Mouse (Mus musculus) urinary bladder, postnatal 10 days (tissue): Measurements from ENCODE around the gene Eva1c.
"Not testable (repeated sequence)": the region's sequence is repeated elsewhere in the genome, so short reads cannot be mapped to it uniquely, and the experiment has no call there.

ENCODE experiments used
- DNase-seq: peaks from one replicate; pipeline ENCODE4 v3.0.0; 2022; ENCODE audit warnings: low spot score

Eva1c gene

GRCm38 (mm10) chr16:90826457-90826856 lies at the start of gene Eva1c:
Gene Eva1c, plus strand, starts transcription at chr16:90826719.
- DNase-seq: no peak

DNA sequence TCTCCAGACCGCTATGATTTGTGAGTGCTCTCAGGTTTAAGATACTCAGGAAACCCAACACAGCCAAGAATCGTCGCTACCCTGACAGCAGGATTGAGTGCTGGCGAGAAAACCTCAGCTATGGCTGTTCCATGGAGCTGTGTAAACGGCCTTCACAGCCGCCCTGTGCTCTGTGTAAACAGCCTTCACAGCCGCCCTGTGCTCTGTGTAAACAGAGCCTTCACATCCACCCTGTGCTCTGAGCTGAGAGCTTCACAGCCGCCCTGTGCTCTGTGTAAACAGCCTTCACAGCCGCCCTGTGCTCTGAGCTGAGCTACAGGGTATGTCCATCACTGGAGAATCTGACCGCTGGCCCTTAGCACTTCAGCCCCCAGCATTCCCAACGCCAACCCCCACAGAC lies 46.7 kb upstream of the Eva1c start:
- DNase-seq: no peak

DNA sequence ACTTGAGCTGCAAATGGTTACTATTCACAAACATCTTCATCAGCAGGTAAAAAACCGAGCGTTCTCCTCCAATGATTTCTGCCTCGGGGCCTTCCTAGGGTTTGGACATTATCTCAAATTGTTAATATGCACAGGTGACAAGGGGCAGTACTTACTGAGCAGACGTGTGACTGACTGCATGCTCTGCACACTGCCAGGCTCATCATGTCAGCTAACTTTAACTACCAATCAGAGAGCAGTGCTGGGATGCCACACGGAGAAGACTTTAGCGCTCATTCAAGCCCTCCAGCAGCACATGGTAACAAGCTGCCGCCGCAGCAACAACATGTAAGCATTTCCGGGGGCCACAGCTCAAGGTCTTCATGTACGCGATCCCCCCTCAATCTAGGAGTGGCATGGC lies 43.2 kb upstream of the Eva1c start:
- DNase-seq: no peak

DNA sequence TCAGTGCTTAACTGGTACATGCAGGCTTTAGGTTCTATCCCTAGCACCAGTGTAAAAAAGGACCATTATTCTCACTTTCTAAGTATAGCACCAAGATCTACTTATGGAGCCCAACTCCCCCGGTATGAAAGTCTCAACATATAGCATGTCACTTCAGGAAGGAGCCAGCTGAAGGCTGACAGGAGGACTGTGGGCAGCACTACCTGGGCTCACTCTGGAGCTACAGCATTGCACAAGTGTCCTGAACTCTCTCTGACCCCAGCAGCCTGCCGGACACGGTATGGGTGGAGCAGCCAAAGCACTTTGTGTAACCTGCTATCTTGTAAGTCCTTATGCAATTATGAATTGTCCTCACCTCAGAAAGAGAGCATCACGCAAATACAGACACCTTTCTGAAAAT lies 41.3 kb upstream of the Eva1c start:
- DNase-seq: no peak

DNA sequence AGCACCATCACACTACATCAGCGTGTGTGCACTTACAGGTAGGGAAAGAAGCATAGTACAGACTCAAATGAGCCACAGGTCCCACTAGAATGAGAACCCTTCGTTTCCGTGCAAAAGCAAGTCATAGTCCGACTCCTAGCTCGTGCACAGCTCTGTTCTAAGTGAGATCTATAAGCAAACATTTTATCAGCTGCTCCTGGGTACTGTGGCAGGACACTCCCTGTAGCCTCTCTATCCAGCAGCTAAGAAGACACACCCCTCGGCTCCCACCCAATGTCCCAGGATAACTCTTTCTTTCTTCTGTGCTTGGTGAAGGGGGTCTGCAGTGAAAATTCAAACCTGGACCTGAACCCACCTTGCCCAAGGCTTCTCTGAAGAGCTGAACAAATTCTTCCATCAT lies 37.9 kb upstream of the Eva1c start:
- DNase-seq: no peak

DNA sequence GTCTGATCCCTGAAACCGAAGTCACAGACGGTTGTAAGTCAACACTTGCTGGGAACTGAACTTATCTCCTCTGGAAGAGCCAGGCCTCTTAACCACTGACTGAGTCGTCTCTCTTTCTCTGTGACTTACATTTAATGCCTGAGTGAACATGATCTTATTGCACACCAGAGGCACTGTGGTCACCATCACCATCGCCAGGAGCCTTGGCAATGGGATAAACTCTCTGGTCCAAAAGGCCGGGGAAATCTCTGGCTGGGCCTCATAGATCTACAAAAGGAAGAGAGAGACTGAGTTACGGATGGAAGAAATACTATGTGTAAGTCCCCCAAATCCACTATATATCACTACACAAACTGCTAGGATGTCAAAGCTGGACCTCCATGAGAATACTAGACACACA lies 35.6 kb upstream of the Eva1c start:
- no peak for DNase-seq

DNA sequence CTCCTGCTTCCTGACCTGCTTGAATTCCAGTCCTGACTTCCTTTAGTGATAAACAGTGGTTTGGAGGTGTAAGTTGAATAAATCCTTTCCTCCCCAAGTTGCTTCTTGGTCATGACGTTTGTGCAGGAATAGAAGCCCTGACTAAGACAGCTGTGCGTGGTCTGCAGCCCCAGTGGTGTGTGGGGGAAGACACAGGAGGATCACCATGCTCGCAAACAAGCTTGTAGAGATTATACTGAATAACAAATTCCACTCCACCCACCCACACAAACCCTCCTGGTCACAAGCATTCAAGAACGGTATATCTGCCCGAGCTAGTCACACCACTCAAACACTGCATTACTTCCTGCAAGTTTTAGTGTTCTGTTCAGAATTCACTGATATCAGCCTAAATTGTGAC lies 34.5 kb upstream of the Eva1c start:
- DNase-seq: no peak

DNA sequence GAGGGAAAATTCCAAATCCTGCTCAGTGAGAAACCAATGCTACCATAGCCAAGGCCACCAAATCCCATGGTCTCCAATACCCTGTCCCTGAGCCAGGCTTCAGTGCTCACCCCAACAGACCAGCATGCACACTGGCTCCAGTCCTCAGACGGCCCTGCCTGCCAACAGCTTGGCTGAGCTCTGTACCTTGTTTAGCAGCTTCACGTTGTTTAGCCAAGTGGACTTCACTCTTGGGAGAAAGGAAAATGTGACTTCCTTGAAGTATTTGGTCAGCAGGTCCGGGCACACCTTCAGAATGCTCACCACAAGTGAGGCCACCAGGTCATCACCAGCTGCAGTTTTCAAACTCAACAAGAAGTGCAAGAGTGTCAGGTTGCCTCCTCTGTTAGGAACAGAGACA lies 34.0 kb upstream of the Eva1c start:
- DNase-seq: no peak

- DNase-seq: no peak
Observed at GRCm38 (mm10) chr16:90794708-90795107, 31.8 kb upstream of the Eva1c start.

DNA sequence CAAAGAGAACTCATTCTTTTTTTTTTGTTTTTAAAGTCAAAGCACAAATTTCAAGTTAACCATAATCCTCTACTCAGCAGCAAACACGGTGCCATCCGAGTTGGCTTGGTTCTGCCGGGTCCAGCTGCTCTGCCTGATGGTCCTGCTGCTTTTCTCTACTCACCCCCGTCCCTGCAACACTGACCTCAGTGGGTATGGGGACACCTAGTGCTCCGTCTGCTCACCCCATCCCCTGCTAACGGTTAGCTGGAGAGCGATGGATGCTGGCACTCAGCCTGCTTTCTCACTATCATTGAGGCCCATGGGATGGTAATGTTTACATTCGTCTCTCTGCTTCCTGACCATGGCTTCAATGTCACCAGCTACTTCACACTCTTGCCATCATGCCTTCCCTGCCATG lies 28.1 kb upstream of the Eva1c start:
- no peak for DNase-seq

DNA sequence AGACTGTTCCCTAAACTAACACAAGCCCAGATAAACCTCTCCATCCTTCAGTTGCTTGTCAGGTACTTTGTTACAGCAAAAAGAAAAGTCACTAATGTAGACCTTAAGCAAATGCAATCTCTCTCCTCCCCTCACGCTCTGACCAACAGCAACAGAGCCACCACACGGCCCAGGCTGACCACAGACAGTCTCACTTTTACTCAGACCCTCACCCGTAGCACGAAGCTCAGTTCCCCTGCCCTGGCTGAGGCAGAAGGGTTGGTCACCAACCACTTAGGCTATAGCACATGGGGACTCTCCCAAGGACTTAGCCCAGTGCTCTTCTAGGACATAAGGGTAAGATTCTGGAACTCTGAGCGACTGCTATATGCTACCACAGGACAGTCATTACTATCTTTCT lies 27.7 kb upstream of the Eva1c start:
- DNase-seq: no peak

DNA sequence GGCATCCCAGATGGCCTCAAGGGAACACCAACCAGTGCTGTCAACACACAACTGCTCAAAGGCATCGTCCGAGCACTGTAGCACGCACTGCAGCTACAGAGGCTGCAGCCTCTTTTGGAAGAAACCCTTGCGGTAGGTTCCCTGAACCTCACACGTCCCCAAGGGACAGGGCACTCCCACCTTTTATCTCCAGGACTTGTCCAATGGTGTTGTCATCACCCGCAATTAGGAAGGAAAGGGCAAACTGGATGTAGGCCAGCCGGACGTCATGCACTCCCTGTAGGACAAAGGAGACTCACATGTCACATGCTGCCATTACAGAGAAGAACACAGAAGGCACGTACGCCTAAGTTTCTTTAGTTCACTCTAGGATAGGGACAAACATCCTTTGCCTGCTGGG lies 26.7 kb upstream of the Eva1c start:
- DNase-seq: no peak

GRCm38 (mm10) chr16:90801251-90801650 lies 25.3 kb upstream of the Eva1c start:
- no peak for DNase-seq

- no peak for DNase-seq
Observed at GRCm38 (mm10) chr16:90801928-90802327, 24.6 kb upstream of the Eva1c start.

GRCm38 (mm10) chr16:90804466-90804865 lies 22.1 kb upstream of the Eva1c start:
- DNase-seq: no peak

DNA sequence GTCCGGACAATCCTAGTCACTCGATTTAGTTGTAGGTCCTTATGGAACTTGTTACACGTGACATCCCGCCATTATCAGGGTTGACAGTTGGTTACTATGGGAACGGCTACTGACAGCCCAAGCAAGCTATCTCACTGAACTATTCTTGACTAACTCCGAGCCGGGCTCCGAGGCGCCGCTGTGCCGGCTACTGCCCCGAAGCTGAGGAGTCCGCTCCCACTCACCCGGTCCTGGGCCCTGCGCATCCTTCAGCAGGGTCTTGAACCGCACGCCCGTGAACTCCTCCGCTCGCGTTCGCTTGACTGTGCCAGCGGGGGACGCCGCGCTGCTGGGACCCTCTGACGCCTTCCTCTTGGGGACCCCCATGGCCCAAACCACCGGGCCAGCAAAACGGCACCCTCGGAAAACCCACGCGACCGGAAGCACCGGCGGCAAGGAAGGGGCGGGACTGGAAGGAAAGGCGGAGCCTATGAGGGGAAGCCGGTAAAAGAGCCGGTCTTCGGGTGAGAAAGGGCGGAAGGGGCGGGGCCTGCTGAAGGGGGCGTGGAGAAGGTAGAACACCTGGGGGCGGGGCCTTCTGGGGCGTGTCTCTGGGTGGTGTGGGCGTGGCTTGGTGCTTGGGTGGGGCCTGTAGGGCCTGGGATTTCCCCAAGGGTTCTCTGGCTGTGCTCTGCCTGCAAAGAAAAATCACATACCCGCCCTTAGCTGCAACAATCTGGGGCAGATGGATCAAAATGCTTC lies 16.4 kb upstream of the Eva1c start, which contains the start of gene Urb1:
Urb1 (minus strand) TSS at position 439 of the 741 bp plus-strand sequence.
- peak; percentile 99 for DNase-seq

DNA sequence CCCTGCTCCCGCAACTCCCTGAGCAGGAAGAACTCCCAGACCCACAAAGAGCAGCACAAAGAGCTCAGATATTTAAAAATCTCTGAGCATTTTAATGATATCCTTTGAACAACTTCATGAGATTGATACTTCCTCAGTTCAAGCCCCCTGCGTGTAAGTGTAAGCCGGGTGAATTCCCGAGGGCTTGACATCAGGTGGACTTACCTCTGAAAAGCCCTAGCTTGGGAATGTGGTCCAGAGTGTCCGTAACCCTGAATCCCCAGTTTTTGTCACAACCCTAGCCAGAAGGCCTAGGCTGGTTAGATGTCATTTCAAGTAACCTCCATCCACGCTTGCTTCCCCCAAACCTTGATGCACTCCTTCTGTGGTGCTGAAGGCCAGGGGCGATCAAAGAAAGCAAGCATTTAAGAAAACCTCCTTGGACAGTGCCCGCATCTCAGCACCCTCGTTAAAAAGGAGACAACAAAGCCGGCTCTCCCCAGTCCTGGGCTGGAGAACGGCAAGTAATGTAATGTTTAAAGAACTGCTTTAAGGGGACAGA lies 15.7 kb upstream of the Eva1c start:
- no peak for DNase-seq

GRCm38 (mm10) chr16:90812086-90812485 lies 14.4 kb upstream of the Eva1c start:
- no peak for DNase-seq

DNA sequence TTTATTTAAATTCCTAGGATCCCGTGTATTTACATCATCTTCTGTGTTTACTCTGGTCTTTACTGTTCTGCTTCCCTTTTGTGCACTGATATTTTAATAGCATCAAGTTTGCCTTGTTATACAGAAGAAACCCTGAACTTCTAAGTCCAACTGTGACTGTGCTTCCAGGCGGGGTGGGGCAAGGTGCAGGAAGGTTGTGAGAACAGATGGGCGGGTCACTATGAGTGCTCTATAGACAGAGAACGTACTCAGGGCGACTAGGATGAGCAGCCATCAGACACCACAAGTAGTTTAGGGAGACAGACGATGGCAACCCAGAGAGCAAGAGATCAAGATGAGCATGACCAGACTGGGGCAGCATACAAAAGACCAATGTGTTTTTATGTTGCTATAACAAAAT lies 6.2 kb upstream of the Eva1c start:
- no peak for DNase-seq

GRCm38 (mm10) chr16:90821046-90821697 lies 5.3 kb upstream of the Eva1c start:
- DNase-seq: no peak

GRCm38 (mm10) chr16:90822284-90822935 lies 4.1 kb upstream of the Eva1c start:
- DNase-seq: no peak

DNA sequence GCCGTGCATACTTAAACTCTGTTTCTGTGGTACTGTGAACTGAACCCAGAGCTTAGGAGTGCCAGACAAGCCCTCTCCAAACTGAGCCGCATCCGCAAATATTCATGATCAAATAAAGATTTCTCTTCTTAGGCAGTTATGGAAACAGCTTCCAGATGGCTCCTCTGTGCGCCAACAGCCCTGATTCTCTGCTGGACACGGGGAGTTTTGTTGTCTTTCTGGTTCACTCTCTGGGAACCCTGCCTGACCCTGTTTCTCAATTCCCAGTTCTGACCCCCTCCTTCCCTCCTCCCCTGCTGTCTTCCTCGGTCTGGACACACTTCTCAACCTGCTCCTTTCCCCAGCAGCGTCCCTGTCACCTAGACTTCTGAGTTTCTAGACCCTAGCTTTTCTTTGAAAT lies 3.5 kb upstream of the Eva1c start:
- DNase-seq: no peak

DNA sequence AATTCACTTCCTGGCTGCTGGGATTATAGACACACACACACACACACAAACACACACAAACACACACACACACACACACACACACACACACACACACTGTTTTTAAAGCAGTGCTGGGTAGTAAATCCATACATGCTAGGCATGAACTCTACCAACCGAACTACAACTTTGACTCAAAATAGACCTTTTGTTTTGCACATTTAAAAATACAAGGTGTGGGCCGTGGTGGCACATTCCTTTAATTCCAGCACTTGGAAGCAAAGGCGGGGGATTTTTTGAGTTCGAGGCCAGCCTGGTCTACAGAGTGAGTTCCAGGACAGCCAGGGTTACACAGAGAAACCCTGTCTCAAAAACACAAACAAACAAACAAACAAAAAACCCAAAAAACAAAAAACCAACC lies 2.5 kb upstream of the Eva1c start:
- not testable (repeated sequence) for DNase-seq
